Mouse (Mus musculus) hindlimb bud, embryonic 11.5 days (tissue): ENCODE measurements around the gene Ky.

Source experiments
- DNase-seq: peaks from one replicate; pipeline ENCODE4 v3.0.0-alpha.2; 2012; ENCODE audit warnings: low read depth, low spot score; ENCODE audit errors: extremely low spot score

Gene Ky

GRCm38 (mm10) chr9:102502015-102502633, 3.4 kb upstream of the Ky start:
- no peak for DNase-seq

- DNase-seq, result no peak
Measured at GRCm38 (mm10) chr9:102504716-102505378, 703 bp upstream of the Ky start.

- DNase-seq, result no peak
Measured at GRCm38 (mm10) chr9:102508315-102508714, 2.8 kb downstream of the Ky start.

- no peak for DNase-seq
Measured at GRCm38 (mm10) chr9:102511423-102511822, 5.9 kb downstream of the Ky start.

- DNase-seq, result no peak
Measured at GRCm38 (mm10) chr9:102513578-102513977, 8.0 kb downstream of the Ky start.

- no peak for DNase-seq
Measured at GRCm38 (mm10) chr9:102518443-102518842, 12.9 kb downstream of the Ky start.

- DNase-seq, result no peak
Measured at GRCm38 (mm10) chr9:102521396-102521795, 15.8 kb downstream of the Ky start.

GRCm38 (mm10) chr9:102528106-102528505, 22.6 kb downstream of the Ky start:
- DNase-seq, result no peak

- DNase-seq, result no peak
Measured at GRCm38 (mm10) chr9:102528561-102528960, 23.0 kb downstream of the Ky start.

GRCm38 (mm10) chr9:102529008-102529407, 23.5 kb downstream of the Ky start:
- no peak for DNase-seq

GRCm38 (mm10) chr9:102531051-102531892, 25.7 kb downstream of the Ky start:
- DNase-seq, result peak; percentile 69

- no peak for DNase-seq
Measured at GRCm38 (mm10) chr9:102536968-102537367, 31.4 kb downstream of the Ky start.

- no peak for DNase-seq
Measured at GRCm38 (mm10) chr9:102539699-102540098, 34.1 kb downstream of the Ky start.

- DNase-seq, result no peak
Measured at GRCm38 (mm10) chr9:102541666-102542065, 36.1 kb downstream of the Ky start.

- no peak for DNase-seq
Measured at GRCm38 (mm10) chr9:102542540-102542939, 37.0 kb downstream of the Ky start.

GRCm38 (mm10) chr9:102543761-102544115, 38.2 kb downstream of the Ky start:
- no peak for DNase-seq

GRCm38 (mm10) chr9:102544116-102544772, 38.7 kb downstream of the Ky start:
- DNase-seq, result no peak

GRCm38 (mm10) chr9:102544773-102545366, 39.3 kb downstream of the Ky start:
- DNase-seq, result peak; percentile 83

- no peak for DNase-seq
Measured at GRCm38 (mm10) chr9:102545406-102546255, 40.1 kb downstream of the Ky start.
